Mouse (Mus musculus) naive thymus-derived CD4-positive, alpha-beta T cell, adult 5 months (primary cell): ENCODE measurements around the gene Gm48552. TPM values are rescaled to one million over a fixed set of nuclear protein-coding genes. Genes with fewer than 3 reads are reported as not detected.

Experiments
- polyA plus RNA-seq: library from polyadenylated mRNA; unstranded; fragments of 100-300 nt; shearing (Covaris generic); gene quantifications from one replicate; pipeline ENCODE4 v1.2.1, GENCODE M21; 2017

The Gm48552 gene
- 0.90 TPM for polyA plus RNA-seq

GRCm38 (mm10) chr10:81388505-81389055, at the start of gene Gm48552:
Gm48552 (plus strand) TSS chr10:81389005.

GRCm38 (mm10) chr10:81342686-81343505, 45.9 kb upstream of the Gm48552 start, which contains the start of gene Gipc3:
Gipc3 (minus strand) TSS chr10:81343266.

GRCm38 (mm10) chr10:81350351-81351063, 38.3 kb upstream of the Gm48552 start, which contains the start of gene Hmg20b:
Hmg20b (minus strand) TSS chr10:81350480.

GRCm38 (mm10) chr10:81356991-81357844, 31.6 kb upstream of the Gm48552 start, which contains the start of gene Mfsd12:
Mfsd12 (plus strand) TSS chr10:81357491.

GRCm38 (mm10) chr10:81365672-81366476, 22.9 kb upstream of the Gm48552 start, which contains the start of gene 4930404N11Rik:
4930404N11Rik (minus strand) TSS chr10:81365816.

GRCm38 (mm10) chr10:81377793-81378552, 10.8 kb upstream of the Gm48552 start, which contains the start of gene Fzr1:
Fzr1 (minus strand) TSS chr10:81378516.

GRCm38 (mm10) chr10:81383802-81384604, 4.8 kb upstream of the Gm48552 start, which contains the start of the genes Dohh and Gm48551:
Dohh (plus strand) TSS chr10:81384428.
Gm48551 (plus strand) TSS chr10:81384466.

GRCm38 (mm10) chr10:81392781-81393185, 4.0 kb downstream of the Gm48552 start, which contains the start of gene Smim24:
Smim24 (plus strand) TSS chr10:81393051.

Other genes with a start within 250 kb of the Gm48552 start
- 41.3 TPM for gene Pias4, start 221.1 kb upstream of the Gm48552 start, polyA plus RNA-seq
- 1,105 TPM for gene Eef2, start 212.4 kb upstream of the Gm48552 start, polyA plus RNA-seq
- gene Dapk3, start 206.0 kb upstream of the Gm48552 start, polyA plus RNA-seq, result 83.9 TPM
- gene 4930442H23Rik, start 205.2 kb upstream of the Gm48552 start, polyA plus RNA-seq, result 0.39 TPM
- not detected for gene Nmrk2, start 187.0 kb upstream of the Gm48552 start, polyA plus RNA-seq
- 0.21 TPM for gene Atcay, start 158.2 kb upstream of the Gm48552 start, polyA plus RNA-seq
- 4.1 TPM for gene Zfr2, start 155.8 kb upstream of the Gm48552 start, polyA plus RNA-seq
- 35.8 TPM for gene Matk, start 136.1 kb upstream of the Gm48552 start, polyA plus RNA-seq
- gene Mrpl54, start 122.1 kb upstream of the Gm48552 start, polyA plus RNA-seq, result 119 TPM
- gene Apba3, start 122.0 kb upstream of the Gm48552 start, polyA plus RNA-seq, result 42.8 TPM
- gene Tjp3, start 97.4 kb upstream of the Gm48552 start, polyA plus RNA-seq, result 11.2 TPM
- 105 TPM for gene Pip5k1c, start 96.0 kb upstream of the Gm48552 start, polyA plus RNA-seq
- gene Cactin, start 67.9 kb upstream of the Gm48552 start, polyA plus RNA-seq, result 70.7 TPM
- gene Tbxa2r, start 60.3 kb upstream of the Gm48552 start, polyA plus RNA-seq, result 43.5 TPM
- not detected for gene Gipc3, start 45.7 kb upstream of the Gm48552 start, polyA plus RNA-seq
- gene Hmg20b, start 38.5 kb upstream of the Gm48552 start, polyA plus RNA-seq, result 26.7 TPM
- gene Mfsd12, start 31.5 kb upstream of the Gm48552 start, polyA plus RNA-seq, result 4.4 TPM
- 0.62 TPM for gene 4930404N11Rik, start 23.2 kb upstream of the Gm48552 start, polyA plus RNA-seq
- gene Fzr1, start 10.5 kb upstream of the Gm48552 start, polyA plus RNA-seq, result 40.3 TPM
- gene Dohh, start 4.6 kb upstream of the Gm48552 start, polyA plus RNA-seq, result 50.0 TPM
- 2.8 TPM for gene Gm48551, start 4.5 kb upstream of the Gm48552 start, polyA plus RNA-seq
- 1.7 TPM for gene Smim24, start 4.0 kb downstream of the Gm48552 start, polyA plus RNA-seq
- 16.5 TPM for gene Nfic, start 66.6 kb downstream of the Gm48552 start, polyA plus RNA-seq
- not detected for gene Celf5, start 93.7 kb downstream of the Gm48552 start, polyA plus RNA-seq
- gene Ncln, start 107.4 kb downstream of the Gm48552 start, polyA plus RNA-seq, result 154 TPM
- gene S1pr4, start 111.1 kb downstream of the Gm48552 start, polyA plus RNA-seq, result 94.7 TPM
- gene Gna15, start 135.2 kb downstream of the Gm48552 start, polyA plus RNA-seq, result 3.3 TPM
- gene Gna11, start 156.2 kb downstream of the Gm48552 start, polyA plus RNA-seq, result 9.7 TPM
- 989 TPM for gene Aes, start 170.5 kb downstream of the Gm48552 start, polyA plus RNA-seq
- gene Tle2, start 185.6 kb downstream of the Gm48552 start, polyA plus RNA-seq, result 0.93 TPM
- 2.5 TPM for gene Tle6, start 212.1 kb downstream of the Gm48552 start, polyA plus RNA-seq
- 1.6 TPM for gene BC025920, start 217.3 kb downstream of the Gm48552 start, polyA plus RNA-seq
- 10.4 TPM for gene Sirt6, start 238.8 kb downstream of the Gm48552 start, polyA plus RNA-seq
- gene Ankrd24, start 239.5 kb downstream of the Gm48552 start, polyA plus RNA-seq, result 2.6 TPM